Mouse (Mus musculus) inflammation-experienced regulatory T-cells, adult 16 weeks (primary cell): ENCODE results near the gene Nprl2. TPM values are rescaled to one million over a fixed set of nuclear protein-coding genes. Genes with fewer than 3 reads are reported as not detected.

Experiments
- polyA plus RNA-seq: library from polyadenylated mRNA; unstranded; fragments of 100-300 nt; shearing (Covaris generic); gene quantifications from one replicate; pipeline ENCODE4 v1.2.1, GENCODE M21; 2017

Gene Nprl2
- 68.1 TPM for polyA plus RNA-seq

GRCm38 (mm10) chr9:107541474-107542351 lies at the start of gene Nprl2, which contains the start of gene Cyb561d2:
TSS of gene Nprl2 (plus strand) at chr9:107542226.
TSS of gene Cyb561d2 (minus strand) at chr9:107542193.

GRCm38 (mm10) chr9:107533791-107534407 lies 8.1 kb upstream of the Nprl2 start, which contains the start of gene Tmem115:
TSS of gene Tmem115 (plus strand) at chr9:107533945.

GRCm38 (mm10) chr9:107547026-107547425 lies 5.0 kb downstream of the Nprl2 start, which contains the start of gene Zmynd10:
TSS of gene Zmynd10 (plus strand) at chr9:107547298.

GRCm38 (mm10) chr9:107551117-107551889 lies 9.3 kb downstream of the Nprl2 start, which contains the start of gene Rassf1:
TSS of gene Rassf1 (plus strand) at chr9:107551555.

GRCm38 (mm10) chr9:107563029-107563581 lies 21.1 kb downstream of the Nprl2 start, which contains the start of gene Tusc2:
TSS of gene Tusc2 (plus strand) at chr9:107563255.

GRCm38 (mm10) chr9:107567702-107568319 lies 25.8 kb downstream of the Nprl2 start, which contains the start of gene Hyal2:
TSS of gene Hyal2 (plus strand) at chr9:107567945.

GRCm38 (mm10) chr9:107576357-107577107 lies 34.5 kb downstream of the Nprl2 start, which contains the start of gene Hyal1:
TSS of gene Hyal1 (plus strand) at chr9:107576927.

GRCm38 (mm10) chr9:107578587-107578986 lies 36.6 kb downstream of the Nprl2 start, which contains the start of gene Naa80:
TSS of gene Naa80 (plus strand) at chr9:107578887.

GRCm38 (mm10) chr9:107580501-107581317 lies 38.7 kb downstream of the Nprl2 start, which contains the start of gene Hyal3:
TSS of gene Hyal3 (plus strand) at chr9:107580818.

GRCm38 (mm10) chr9:107586974-107587832 lies 45.2 kb downstream of the Nprl2 start, which contains the start of gene Ifrd2:
TSS of gene Ifrd2 (plus strand) at chr9:107587642.

Other genes starting within 250 kb of the Nprl2 start
- 220 TPM for gene Cish, start 246.2 kb upstream of the Nprl2 start, polyA plus RNA-seq
- gene Hemk1, start 203.9 kb upstream of the Nprl2 start, polyA plus RNA-seq = 26.2 TPM
- gene 6430571L13Rik, start 201.6 kb upstream of the Nprl2 start, polyA plus RNA-seq = 2.4 TPM
- 0.87 TPM for gene Cacna2d2, start 142.6 kb upstream of the Nprl2 start, polyA plus RNA-seq
- gene Tmem115, start 8.3 kb upstream of the Nprl2 start, polyA plus RNA-seq = 63.5 TPM
- 62.6 TPM for gene Cyb561d2, start within 50 bp of the Nprl2 start, polyA plus RNA-seq
- gene Zmynd10, start 5.1 kb downstream of the Nprl2 start, polyA plus RNA-seq = 4.1 TPM
- 91.3 TPM for gene Rassf1, start 9.3 kb downstream of the Nprl2 start, polyA plus RNA-seq
- 13.4 TPM for gene Tusc2, start 21.0 kb downstream of the Nprl2 start, polyA plus RNA-seq
- gene Hyal2, start 25.7 kb downstream of the Nprl2 start, polyA plus RNA-seq = 17.7 TPM
- 6.9 TPM for gene Hyal1, start 34.7 kb downstream of the Nprl2 start, polyA plus RNA-seq
- 26.1 TPM for gene Naa80, start 36.7 kb downstream of the Nprl2 start, polyA plus RNA-seq
- 0.85 TPM for gene Hyal3, start 38.6 kb downstream of the Nprl2 start, polyA plus RNA-seq
- gene Ifrd2, start 45.4 kb downstream of the Nprl2 start, polyA plus RNA-seq = 24.9 TPM
- not detected for gene Sema3b, start 67.0 kb downstream of the Nprl2 start, polyA plus RNA-seq
- gene Gnai2, start 93.1 kb downstream of the Nprl2 start, polyA plus RNA-seq = 327 TPM
- gene Slc38a3, start 127.3 kb downstream of the Nprl2 start, polyA plus RNA-seq = not detected
- 0.77 TPM for gene Gnat1, start 137.5 kb downstream of the Nprl2 start, polyA plus RNA-seq
- not detected for gene Sema3f, start 168.2 kb downstream of the Nprl2 start, polyA plus RNA-seq
- gene Rbm5, start 228.8 kb downstream of the Nprl2 start, polyA plus RNA-seq = 360 TPM